Mouse (Mus musculus) G1E (cell line): ENCODE results near the gene H2-Aa. TPM values are rescaled to one million over a fixed set of nuclear protein-coding genes. Genes with fewer than 3 reads are reported as not detected.

Experiments
- ATAC-seq: 2 replicates; pipeline ENCODE4 v1.8.0; 2016; ENCODE audit warnings: mild to moderate bottlenecking; ENCODE audit not compliant: insufficient number of reproducible peaks, poor library complexity, low FRiP score, severe bottlenecking; ENCODE audit errors: extremely low read depth
- DNase-seq: peaks from one replicate; pipeline ENCODE4 v3.0.0; 2012; ENCODE audit warnings: low spot score
- H3K27me3 ChIP-seq: 2 replicates; pipeline ENCODE4 v1.6.1; 2012; ENCODE audit warnings: mild to moderate bottlenecking, low read length, inconsistent platforms; ENCODE audit not compliant: insufficient read depth
- H3K36me3 ChIP-seq: replicated peaks from 2 replicates; pipeline ENCODE3; 2012; ENCODE audit warnings: mild to moderate bottlenecking, inconsistent platforms
- H3K4me1 ChIP-seq: 2 replicates; pipeline ENCODE4 v1.6.1; 2012; ENCODE audit warnings: low read depth, low read length, inconsistent platforms, mixed read lengths; ENCODE audit not compliant: insufficient read depth
- H3K4me3 ChIP-seq: 2 replicates; pipeline ENCODE4 v1.5.1; 2012; ENCODE audit warnings: low read depth, mild to moderate bottlenecking, inconsistent platforms, low read length, moderate library complexity, mixed read lengths
- H3K9me3 ChIP-seq: replicated peaks from 2 replicates; pipeline ENCODE4 v1.6.1; 2012; ENCODE audit warnings: inconsistent platforms
- CTCF ChIP-seq: IDR thresholded peaks from 2 replicates; pipeline ENCODE4 v1.5.1; 2012; ENCODE audit warnings: low read depth, low read length, inconsistent platforms, mixed read lengths
- GATA1 ChIP-seq: IDR thresholded peaks from 2 replicates; pipeline ENCODE4 v1.6.1; 2012; ENCODE audit warnings: borderline replicate concordance, low read length, inconsistent platforms, mixed read lengths
- GATA2 ChIP-seq: IDR thresholded peaks from 2 replicates; pipeline ENCODE4 v1.6.1; 2012; ENCODE audit warnings: low read depth, low read length, inconsistent platforms, borderline replicate concordance
- POLR2AphosphoS5 ChIP-seq: IDR thresholded peaks from 2 replicates; pipeline ENCODE4 v1.6.1; 2012; ENCODE audit warnings: low read depth, low read length, inconsistent platforms; ENCODE audit not compliant: insufficient replicate concordance
- TAL1 ChIP-seq: conservative IDR thresholded peaks from 2 replicates; pipeline ENCODE4 v1.6.1; 2012; ENCODE audit warnings: low read depth, low read length, inconsistent platforms, mixed read lengths
- polyA plus RNA-seq: library from polyadenylated mRNA; stranded (reverse); fragments of >175 nt; gene quantifications from 2 replicates; pipeline ENCODE4 v1.2.3, GENCODE M21; 2012
- total RNA-seq, 2 experiments: library from RNA; stranded (forward) in 1 of 2; stranded (reverse) in 1 of 2; fragments of 200-1000 nt in 1 of 2; fragments of >200 nt in 1 of 2; fragmentation: Nextera tagmentation in 1 of 2; gene quantifications; 2 replicates each; pipeline ENCODE4 v1.2.3; 2014 to 2017

Gene H2-Aa
- total and polyA plus RNA-seq, 3 experiments: not detected

GRCm38 (mm10) chr17:34295307-34295706, 7.7 kb upstream of the H2-Aa start:
- H3K27me3 ChIP-seq: peaks cover 16% of the 10 kb centered on the region
- no peaks in the 10 kb centered on the region for H3K36me3 ChIP-seq
- no peaks in the 10 kb centered on the region for H3K9me3 ChIP-seq
- DNase-seq: no peak
- no peak for TF ChIP-seq GATA2
- TF ChIP-seq POLR2AphosphoS5: no peak
- no peak for TF ChIP-seq CTCF
- no peak for TF ChIP-seq TAL1
- TF ChIP-seq GATA1: no peak
- no peak for ATAC-seq
- H3K4me1 ChIP-seq: no peaks in the 10 kb centered on the region
- no peak overlapping the region for H3K4me3 ChIP-seq

- ATAC-seq (no peak), DNase-seq (no peak)
- H3K36me3 ChIP-seq: no peaks in the 10 kb centered on the region
- no peak overlapping the region for H3K4me3 ChIP-seq
- no peaks in the 10 kb centered on the region for H3K4me1 ChIP-seq
- no peaks in the 10 kb centered on the region for H3K9me3 ChIP-seq
- no peak for TF ChIP-seq CTCF
- no peak for TF ChIP-seq TAL1
- no peak for TF ChIP-seq POLR2AphosphoS5
- no peak for TF ChIP-seq GATA1
- TF ChIP-seq GATA2: no peak
- peaks cover 16% of the 10 kb centered on the region for H3K27me3 ChIP-seq
Observed at GRCm38 (mm10) chr17:34294249-34294648, 6.6 kb upstream of the H2-Aa start.

GRCm38 (mm10) chr17:34293533-34293932, 5.9 kb upstream of the H2-Aa start:
- Histone ChIP-seq H3K9me3 (no peaks in the 10 kb centered on the region), H3K36me3 (no peaks in the 10 kb centered on the region), H3K4me1 (no peaks in the 10 kb centered on the region), H3K4me3 (no peak overlapping the region), H3K27me3 (peaks cover 19% of the 10 kb centered on the region)
- TF ChIP-seq TAL1 (no peak), CTCF (no peak), GATA1 (no peak), GATA2 (no peak), POLR2AphosphoS5 (no peak)
- no peak for ATAC-seq
- DNase-seq: no peak

- Histone ChIP-seq H3K27me3 (peaks cover 13% of the 10 kb centered on the region), H3K4me1 (no peaks in the 10 kb centered on the region)
- no peak for DNase-seq
Observed at GRCm38 (mm10) chr17:34292570-34292969, 4.9 kb upstream of the H2-Aa start.

GRCm38 (mm10) chr17:34291609-34292008, 4.0 kb upstream of the H2-Aa start:
- Histone ChIP-seq H3K27me3 (peaks cover 8% of the 10 kb centered on the region; the same call in 1 of the 2 replicates), H3K4me1 (no peaks in the 10 kb centered on the region), H3K4me3 (no peak overlapping the region), H3K9me3 (no peaks in the 10 kb centered on the region), H3K36me3 (no peaks in the 10 kb centered on the region)
- no peak for ATAC-seq
- no peak for DNase-seq
- TF ChIP-seq CTCF (no peak), POLR2AphosphoS5 (no peak)

More at GRCm38 (mm10) chr17:34292570-34292969, 4.9 kb upstream of the H2-Aa start:
- Histone ChIP-seq H3K4me3 (no peak overlapping the region), H3K36me3 (no peaks in the 10 kb centered on the region), H3K9me3 (no peaks in the 10 kb centered on the region)
- TF ChIP-seq GATA2 (no peak), CTCF (no peak)
- ATAC-seq: no peak

GRCm38 (mm10) chr17:34288131-34288530, 508 bp upstream of the H2-Aa start:
- ATAC-seq: no peak

GRCm38 (mm10) chr17:34286999-34287398, 624 bp downstream of the H2-Aa start:
- ATAC-seq (no peak), DNase-seq (no peak)
- H3K36me3 ChIP-seq: no peaks in the 10 kb centered on the region
- no peak overlapping the region for H3K4me3 ChIP-seq
- peaks cover 14% of the 10 kb centered on the region for H3K27me3 ChIP-seq
- no peaks in the 10 kb centered on the region for H3K9me3 ChIP-seq
- no peaks in the 10 kb centered on the region for H3K4me1 ChIP-seq
- TF ChIP-seq TAL1: no peak
- TF ChIP-seq GATA2: no peak
- TF ChIP-seq POLR2AphosphoS5: no peak
- TF ChIP-seq GATA1: no peak

More at GRCm38 (mm10) chr17:34288131-34288530, 508 bp upstream of the H2-Aa start:
- H3K4me3 ChIP-seq: no peak overlapping the region
- H3K4me1 ChIP-seq: no peaks in the 10 kb centered on the region
- TF ChIP-seq CTCF (no peak), TAL1 (no peak), GATA1 (no peak), POLR2AphosphoS5 (no peak), GATA2 (no peak)
- DNase-seq: no peak
- no peaks in the 10 kb centered on the region for H3K36me3 ChIP-seq
- H3K27me3 ChIP-seq: peaks cover 14% of the 10 kb centered on the region
- H3K9me3 ChIP-seq: no peaks in the 10 kb centered on the region
